Mouse (Mus musculus) liver, embryonic 16.5 days (tissue): Measurements from ENCODE around the gene Numa1. TPM values are rescaled to one million over a fixed set of nuclear protein-coding genes. Genes with fewer than 3 reads are reported as not detected.
"Not testable (repeated sequence)": the region's sequence is repeated elsewhere in the genome, so short reads cannot be mapped to it uniquely, and the experiment has no call there.

Source experiments
- ATAC-seq: fragments of 200-750 bp; cut with Nextera tagmentation; 2 replicates; pipeline ENCODE4 v1.8.0; 2017; ENCODE audit warnings: low read depth, mild to moderate bottlenecking, moderate number of reproducible peaks, moderate library complexity
- H3K27ac ChIP-seq: fragments of 300-500 bp; sonication (generic); 2 replicates; pipeline ENCODE4 v1.5.1; 2014; ENCODE audit warnings: mild to moderate bottlenecking, low read length
- H3K27me3 ChIP-seq: fragments of 300-500 bp; sonication (generic); 2 replicates; pipeline ENCODE4 v1.6.1; 2014; ENCODE audit warnings: low read depth, low read length, mixed read lengths; ENCODE audit not compliant: control insufficient read depth, insufficient read depth
- H3K36me3 ChIP-seq: fragments of 300-500 bp; sonication (generic); 2 replicates; pipeline ENCODE4 v1.6.1; 2014; ENCODE audit warnings: mild to moderate bottlenecking; ENCODE audit not compliant: control insufficient read depth, insufficient read depth
- H3K4me1 ChIP-seq: fragments of 300-500 bp; sonication (generic); 2 replicates; pipeline ENCODE4 v1.6.1; 2014; ENCODE audit warnings: low read depth, low read length, mixed read lengths; ENCODE audit not compliant: control insufficient read depth
- H3K4me2 ChIP-seq: fragments of 300-500 bp; sonication (generic); 2 replicates; pipeline ENCODE4 v1.6.1; 2014; ENCODE audit warnings: low read depth, low read length, mixed read lengths
- H3K4me3 ChIP-seq: fragments of 300-500 bp; sonication (generic); 2 replicates; pipeline ENCODE4 v1.5.1; 2014; ENCODE audit warnings: low read depth, mild to moderate bottlenecking, low read length
- H3K9ac ChIP-seq: fragments of 300-500 bp; sonication (generic); 2 replicates; pipeline ENCODE4 v1.6.1; 2014; ENCODE audit warnings: low read depth, low read length
- H3K9me3 ChIP-seq: fragments of 300-500 bp; sonication (generic); replicated peaks from 2 replicates; pipeline ENCODE4 v1.6.1; 2016; ENCODE audit warnings: low read length; ENCODE audit not compliant: control insufficient read depth
- WGBS: fragments of 180-500 bp; shearing (Covaris S2); extraction: QIAGEN DNeasy Blood & Tissue Kit; methylation state at CpG from one replicate; pipeline ENCODE4 v1.1.7; 2014; ENCODE audit not compliant: insufficient replicate concordance; 5-methylcytosine and 5-hydroxymethylcytosine counted together
- polyA plus RNA-seq: library from polyadenylated mRNA; unstranded; fragments of >200 nt; fragmentation: Nextera tagmentation; extraction: Ambion mirVana; gene quantifications from 2 replicates; pipeline ENCODE4 v1.2.1, GENCODE M21; 2015

Gene Numa1
- polyA plus RNA-seq, 1 experiment from 2014 or later = 32.1 TPM

GRCm38 (mm10) chr7:101902846-101903245 lies 31.1 kb upstream of the Numa1 start:
- Histone ChIP-seq H3K27ac (no peak overlapping the region), H3K9me3 (no peaks in the 10 kb centered on the region), H3K4me2 (no peak overlapping the region), H3K9ac (no peak overlapping the region), H3K4me3 (no peak overlapping the region), H3K4me1 (peaks cover 17% of the 10 kb centered on the region), H3K36me3 (no peaks in the 10 kb centered on the region), H3K27me3 (no peaks in the 10 kb centered on the region)
- no peak for ATAC-seq

- Histone ChIP-seq H3K27me3 (no peaks in the 10 kb centered on the region), H3K4me1 (peaks cover 28% of the 10 kb centered on the region), H3K9me3 (no peaks in the 10 kb centered on the region), H3K4me3 (peak within 1 kb of the TSS; percentile 92), H3K27ac (peak within 1 kb of the TSS; percentile 97), H3K9ac (peak within 1 kb of the TSS; percentile 92), H3K36me3 (peaks cover 8% of the 10 kb centered on the region), H3K4me2 (peak within 1 kb of the TSS; percentile 83)
- under 1% methylated on average over 61 of the region's 61 CpGs for WGBS
- ATAC-seq = peak; percentile 97
Measured at GRCm38 (mm10) chr7:101905561-101906286, 28.2 kb upstream of the Numa1 start, which contains the start of gene Lamtor1. Gene Lamtor1 (plus strand): TSS chr7:101905904.

- Histone ChIP-seq H3K4me3 (peak within 1 kb of the TSS; percentile 92), H3K27me3 (no peaks in the 10 kb centered on the region), H3K4me1 (peaks cover 28% of the 10 kb centered on the region), H3K4me2 (peak within 1 kb of the TSS; percentile 83), H3K36me3 (peaks cover 8% of the 10 kb centered on the region), H3K9ac (peak within 1 kb of the TSS; percentile 92), H3K27ac (peak within 1 kb of the TSS; percentile 97), H3K9me3 (no peaks in the 10 kb centered on the region)
- ATAC-seq = no peak
- 5% methylated on average over 11 of the region's 11 CpGs for WGBS
Measured at GRCm38 (mm10) chr7:101906287-101906681, 27.6 kb upstream of the Numa1 start, which contains the start of gene Tomt. Gene Tomt (minus strand): TSS chr7:101906359.

- Histone ChIP-seq H3K27me3 (no peaks in the 10 kb centered on the region), H3K4me2 (peak overlapping the region; percentile 60), H3K4me1 (peaks cover 28% of the 10 kb centered on the region), H3K9ac (peak overlapping the region; percentile 92), H3K27ac (peak overlapping the region; percentile 97), H3K4me3 (peak overlapping the region; percentile 92), H3K9me3 (no peaks in the 10 kb centered on the region), H3K36me3 (peaks cover 8% of the 10 kb centered on the region)
- no peak for ATAC-seq
- WGBS = 25% methylated on average over 8 of the region's 8 CpGs
Measured at GRCm38 (mm10) chr7:101906696-101907095, 27.2 kb upstream of the Numa1 start.

- H3K4me1 ChIP-seq = peaks cover 28% of the 10 kb centered on the region
- ATAC-seq = no peak
- WGBS = 29% methylated on average over 4 of the region's 4 CpGs
- H3K9ac ChIP-seq = peak overlapping the region; percentile 23; the same call in 1 of the 2 replicates
- H3K27me3 ChIP-seq = no peaks in the 10 kb centered on the region
- peaks cover 24% of the 10 kb centered on the region for H3K36me3 ChIP-seq
- peak overlapping the region; percentile 13 for H3K27ac ChIP-seq
- H3K4me2 ChIP-seq = peak overlapping the region; percentile 60; the same call in 1 of the 2 replicates
- H3K9me3 ChIP-seq = no peaks in the 10 kb centered on the region
- 0 out of 2 replicates have a peak overlapping the region, but pooled peaks have one; percentile 6 for H3K4me3 ChIP-seq
Measured at GRCm38 (mm10) chr7:101908367-101908766, 25.5 kb upstream of the Numa1 start.

GRCm38 (mm10) chr7:101910138-101910537 lies 23.8 kb upstream of the Numa1 start:
- peaks cover 27% of the 10 kb centered on the region for H3K36me3 ChIP-seq
- H3K4me1 ChIP-seq = peaks cover 25% of the 10 kb centered on the region
- no peaks in the 10 kb centered on the region for H3K9me3 ChIP-seq
- no peaks in the 10 kb centered on the region for H3K27me3 ChIP-seq
- no peak overlapping the region for H3K9ac ChIP-seq
- WGBS = 73% methylated on average over 4 of the region's 4 CpGs
- ATAC-seq = no peak
- no peak overlapping the region for H3K4me2 ChIP-seq
- no peak overlapping the region for H3K4me3 ChIP-seq
- H3K27ac ChIP-seq = no peak overlapping the region

GRCm38 (mm10) chr7:101911982-101912381 lies 21.9 kb upstream of the Numa1 start:
- H3K4me2 ChIP-seq = no peak overlapping the region
- no peak overlapping the region for H3K4me3 ChIP-seq
- H3K9ac ChIP-seq = no peak overlapping the region
- H3K27me3 ChIP-seq = no peaks in the 10 kb centered on the region
- peaks cover 27% of the 10 kb centered on the region for H3K36me3 ChIP-seq
- no peak overlapping the region for H3K27ac ChIP-seq
- WGBS = 68% methylated on average over 3 of the region's 3 CpGs
- H3K9me3 ChIP-seq = no peaks in the 10 kb centered on the region
- peaks cover 19% of the 10 kb centered on the region for H3K4me1 ChIP-seq
- no peak for ATAC-seq

- H3K4me1 ChIP-seq = no peaks in the 10 kb centered on the region
- no peak overlapping the region for H3K9ac ChIP-seq
- H3K27ac ChIP-seq = no peak overlapping the region
- no peaks in the 10 kb centered on the region for H3K9me3 ChIP-seq
- H3K27me3 ChIP-seq = no peaks in the 10 kb centered on the region
- ATAC-seq = 0 out of 2 replicates have a peak, but pooled peaks have one; percentile 39
- H3K36me3 ChIP-seq = peaks cover 6% of the 10 kb centered on the region
- H3K4me2 ChIP-seq = no peak overlapping the region
- 10% methylated on average over 1 of the region's 1 CpGs for WGBS
- H3K4me3 ChIP-seq = no peak overlapping the region
Measured at GRCm38 (mm10) chr7:101918071-101918470, 15.8 kb upstream of the Numa1 start.

- H3K9me3 ChIP-seq, H3K4me1 ChIP-seq, H3K9ac ChIP-seq, ATAC-seq, H3K4me2 ChIP-seq, H3K27ac ChIP-seq, H3K4me3 ChIP-seq, H3K27me3 ChIP-seq, H3K36me3 ChIP-seq: not testable (repeated sequence)
Measured at GRCm38 (mm10) chr7:101925892-101926291, 8.0 kb upstream of the Numa1 start.
